Mouse (Mus musculus) megakaryocyte, embryonic 14.5 days (primary cell): ENCODE measurements around the gene Prim2.

Experiments
- FLI1 ChIP-seq: IDR thresholded peaks from 2 replicates; pipeline ENCODE4 v1.6.1; 2012; ENCODE audit warnings: low read length, inconsistent platforms, mixed read lengths
- GATA1 ChIP-seq: IDR thresholded peaks from 3 replicates; pipeline ENCODE4 v1.6.1; 2012; ENCODE audit warnings: mixed read lengths, low read length, inconsistent platforms, borderline replicate concordance

DNA sequence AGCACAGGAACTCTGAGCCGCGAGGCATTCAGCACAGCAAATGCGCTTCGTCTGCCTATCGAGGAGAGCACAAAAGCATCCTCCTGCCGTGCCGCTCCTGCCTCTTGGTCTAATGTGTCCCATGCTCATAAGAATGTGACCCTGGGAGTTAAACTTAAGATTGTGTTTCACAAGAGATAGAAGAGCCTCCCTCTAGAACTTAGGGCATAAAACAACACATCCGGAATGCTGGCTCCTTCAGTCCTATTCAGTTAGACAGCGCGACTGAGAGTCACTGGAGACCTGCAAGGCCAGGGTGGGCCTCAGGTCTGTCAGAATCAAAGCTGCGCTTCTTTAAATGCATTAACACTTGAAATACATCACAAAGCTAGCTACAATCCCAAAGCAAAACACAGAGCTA lies 18.7 kb downstream of the Prim2 start:
- TF ChIP-seq FLI1 = no peak
- TF ChIP-seq GATA1 = no peak
